Mouse (Mus musculus): ENCODE data around the gene Dstn.

The Dstn gene

DNA sequence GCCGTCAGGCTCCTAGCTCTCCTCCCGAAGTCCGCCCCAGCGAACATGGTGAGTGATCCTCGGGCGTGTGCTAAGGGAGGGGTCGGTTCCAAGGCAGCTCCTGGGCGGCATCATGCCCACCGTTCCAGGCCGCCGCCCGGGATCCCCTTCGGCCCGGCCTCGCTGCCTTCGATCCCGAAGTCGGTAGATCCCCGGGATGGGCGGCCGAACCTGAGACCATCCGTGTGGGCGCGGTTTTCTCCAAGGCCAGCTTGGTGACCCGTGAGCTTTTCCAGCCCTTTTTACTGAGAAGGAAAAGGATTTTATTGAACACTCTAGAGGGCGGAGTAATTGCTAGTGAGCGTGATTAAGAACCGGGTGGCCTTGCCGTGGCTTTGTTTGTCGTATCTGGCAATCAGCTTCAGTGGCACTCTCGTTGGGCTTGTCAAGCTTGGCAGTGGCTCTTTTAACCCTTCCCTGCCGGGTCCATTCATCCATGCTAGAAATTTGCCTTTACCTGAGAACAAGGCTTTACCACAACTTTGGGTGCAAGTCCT, 548 bp downstream of the Dstn start:
- DNase-seq (ENCODE audit: extremely low read depth, insufficient read length, low spot score): no peak

DNA sequence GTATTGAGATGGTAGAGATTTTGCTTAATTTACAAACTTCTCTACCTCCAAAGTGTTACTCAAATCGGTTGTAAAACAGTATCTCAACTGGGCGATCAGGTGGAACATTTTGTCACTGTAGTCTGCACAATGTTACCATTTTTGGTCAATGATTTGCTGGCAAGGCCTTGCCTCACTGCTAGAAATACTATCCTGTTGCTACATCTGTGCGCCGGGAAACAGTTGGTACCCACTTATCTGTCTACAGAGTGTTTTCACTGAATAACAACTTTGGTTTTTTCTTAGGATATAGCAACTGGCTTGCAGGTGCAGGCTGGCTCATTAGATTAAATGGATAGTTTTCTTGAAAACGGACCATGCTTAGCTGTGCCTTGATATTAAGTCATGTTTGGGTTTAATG, 1.1 kb downstream of the Dstn start:
- DNase-seq (ENCODE audit: extremely low read depth, insufficient read length, low spot score): no peak

DNA sequence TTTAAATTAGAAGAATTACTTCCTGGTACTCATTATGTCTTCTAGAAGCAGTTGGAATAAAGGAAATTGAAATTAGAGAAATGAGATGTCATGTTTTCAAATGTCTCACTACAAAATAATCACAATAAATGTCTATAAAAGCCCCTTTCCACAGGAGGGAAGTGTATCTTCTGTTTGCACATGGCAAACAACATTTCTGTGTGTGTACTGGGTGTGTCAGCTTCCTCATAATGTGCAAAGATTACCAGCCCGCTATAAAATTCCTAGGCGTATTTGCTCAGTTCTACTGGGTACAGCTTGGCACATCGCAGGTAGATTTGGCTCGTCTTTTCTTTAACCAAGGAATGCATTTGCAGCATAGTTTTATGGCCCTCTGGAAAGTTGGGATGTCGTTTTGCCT, 2.5 kb downstream of the Dstn start:
- DNase-seq (ENCODE audit: extremely low read depth, insufficient read length, low spot score): no peak

DNA sequence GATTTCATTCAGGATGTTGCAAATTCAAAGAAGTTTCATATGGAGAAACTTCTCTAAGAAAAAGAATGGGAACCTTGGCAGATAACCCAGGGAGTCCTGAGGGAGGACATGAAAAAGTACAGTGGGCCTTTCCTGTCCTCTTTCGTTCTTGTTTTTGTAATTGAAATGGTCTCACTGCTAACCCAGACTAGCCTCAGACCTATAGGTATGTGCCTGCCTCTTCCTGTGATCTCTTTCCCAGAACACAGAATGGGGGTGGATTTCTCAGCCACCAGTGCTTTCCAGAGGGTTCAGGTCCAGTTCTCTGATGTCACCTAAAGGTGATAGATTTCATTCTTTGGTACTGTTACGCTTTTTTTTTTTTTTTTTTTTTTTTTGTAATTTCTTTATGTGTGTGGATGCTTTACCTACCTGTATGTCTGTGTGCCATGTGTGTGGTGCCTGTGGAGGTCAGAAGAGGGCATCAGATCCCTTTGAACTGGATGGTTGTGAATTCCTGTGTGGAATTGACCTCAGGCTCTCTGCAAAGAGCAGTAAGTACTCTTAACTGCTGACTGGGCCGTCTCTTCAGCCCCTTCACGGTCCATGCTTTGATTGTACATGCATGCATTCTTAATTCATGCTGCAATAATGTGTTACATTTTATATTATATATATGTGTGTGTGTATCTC, 3.8 kb downstream of the Dstn start:
- DNase-seq (ENCODE audit: extremely low read depth, insufficient read length, low spot score): no peak

DNA sequence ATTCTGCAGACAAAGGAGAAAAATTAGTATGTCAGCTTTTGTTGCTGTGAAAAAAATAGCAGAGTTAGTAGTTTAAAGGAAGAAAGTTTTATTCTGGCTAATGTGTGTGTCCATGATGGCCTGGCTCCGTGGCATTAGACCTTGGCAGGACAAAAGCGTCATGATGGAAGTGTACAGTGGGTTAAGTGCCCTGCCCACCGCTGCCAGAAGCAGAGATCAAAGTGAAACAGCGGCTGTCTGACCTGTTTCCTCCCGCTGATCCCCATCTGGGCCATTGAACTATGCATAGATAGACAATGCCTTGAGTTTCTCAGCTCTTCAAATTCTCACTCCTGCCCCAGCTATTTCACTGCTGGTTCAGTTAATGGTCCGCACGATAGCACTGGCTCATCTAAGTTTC, 9.0 kb downstream of the Dstn start:
- DNase-seq (ENCODE audit: extremely low read depth, insufficient read length, low spot score): no peak

DNA sequence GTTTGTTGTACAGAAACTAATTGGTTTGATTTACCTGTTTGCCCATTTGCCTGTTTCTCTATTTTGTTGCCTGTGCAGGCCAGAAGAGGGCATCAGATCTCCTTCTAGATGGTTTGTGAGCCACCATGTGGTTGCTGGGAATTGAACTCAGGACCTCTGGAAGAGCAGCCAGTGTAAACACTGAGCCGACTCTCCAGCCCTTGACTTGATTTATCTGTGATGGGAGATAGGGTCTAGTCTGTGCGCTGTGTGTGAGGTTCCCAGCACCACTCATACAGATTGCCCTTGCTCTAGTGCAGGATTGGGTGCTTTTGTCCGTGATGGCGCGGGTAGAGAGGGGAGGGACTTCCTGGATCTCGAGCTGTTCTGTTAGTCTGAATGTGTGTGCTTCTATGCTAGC, 10.7 kb downstream of the Dstn start:
- DNase-seq (ENCODE audit: extremely low read depth, insufficient read length, low spot score): no peak

DNA sequence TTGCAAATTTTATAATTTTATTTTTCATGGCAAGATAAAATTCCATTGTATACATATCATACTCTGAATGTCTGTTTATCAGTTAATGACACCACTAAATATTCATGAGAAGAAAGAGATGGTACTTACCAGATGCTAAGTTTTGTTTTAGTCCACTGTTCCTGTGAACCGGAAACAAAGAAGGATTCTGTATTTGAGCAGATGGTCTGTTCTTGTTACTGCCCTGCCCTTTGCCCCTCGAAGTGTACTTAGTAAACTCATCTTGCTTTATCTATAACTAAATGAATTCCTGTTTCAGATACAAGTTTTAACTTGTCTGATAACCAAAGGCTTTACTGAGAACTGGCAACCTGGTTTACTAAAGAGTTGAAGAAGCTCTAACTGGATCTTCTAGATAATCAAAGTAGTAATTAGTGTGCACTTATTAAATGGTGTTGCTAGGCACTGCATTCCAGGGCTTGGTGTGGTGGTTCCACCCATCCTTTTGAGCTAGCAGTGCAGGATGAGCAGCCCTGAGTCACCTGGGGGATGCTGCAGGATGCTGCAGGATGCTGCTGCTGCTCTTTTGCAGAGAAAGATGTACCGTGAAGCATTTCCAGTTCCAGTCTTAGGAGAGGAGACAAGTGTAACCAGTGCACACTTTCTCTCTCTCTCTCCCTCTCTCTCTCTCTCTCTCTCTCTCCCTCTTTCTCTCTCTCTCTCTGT, 14.6 kb downstream of the Dstn start:
- no peak for DNase-seq (ENCODE audit: extremely low read depth, insufficient read length, low spot score)

DNA sequence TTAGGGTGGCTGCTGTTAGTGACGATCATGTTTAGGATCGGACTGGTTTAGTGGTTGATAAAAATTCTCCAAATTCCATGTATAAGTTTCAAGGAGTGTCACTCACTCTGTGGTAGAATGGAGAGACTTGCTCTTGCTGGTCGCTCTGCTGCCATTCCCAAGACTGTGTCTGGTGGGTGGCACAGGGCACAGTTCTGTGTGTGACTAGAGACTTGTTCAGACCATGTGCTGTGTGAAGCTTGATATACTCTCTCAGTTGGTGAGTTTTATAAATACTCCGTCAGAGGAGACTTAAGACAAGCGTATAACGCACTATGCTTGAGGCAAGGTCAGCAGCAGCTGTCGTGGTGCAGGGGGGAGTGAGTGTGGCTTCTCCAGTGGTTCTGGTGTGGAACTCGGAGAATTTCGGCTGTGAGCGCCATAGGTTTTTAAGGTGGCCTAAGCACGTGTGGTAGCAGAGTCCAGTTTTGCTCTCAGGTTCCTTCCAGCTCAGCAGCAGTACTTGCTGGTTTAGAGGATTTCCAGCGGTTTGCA, 17.3 kb downstream of the Dstn start:
- no peak for DNase-seq (ENCODE audit: extremely low read depth, insufficient read length, low spot score)

DNA sequence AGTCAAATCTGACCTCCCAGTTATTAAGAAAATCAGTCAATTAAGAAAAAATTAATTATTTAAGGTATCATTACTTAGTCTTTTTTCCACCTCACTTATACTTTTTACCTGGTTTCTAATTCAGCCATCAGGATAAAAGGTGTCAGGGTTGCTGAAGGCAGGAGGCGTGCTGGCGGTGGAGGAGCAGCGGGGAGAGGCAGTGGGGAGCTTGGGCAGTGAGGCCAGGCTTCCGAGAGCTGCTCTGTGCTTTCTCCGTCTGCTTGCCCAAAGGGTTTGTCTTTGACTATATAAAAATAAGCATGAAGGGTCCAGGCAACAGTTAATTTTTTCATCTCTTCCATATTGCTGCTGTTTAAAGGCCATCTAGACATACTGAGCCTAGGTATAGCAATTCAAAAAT, 18.4 kb downstream of the Dstn start:
- DNase-seq (ENCODE audit: extremely low read depth, insufficient read length, low spot score): no peak

DNA sequence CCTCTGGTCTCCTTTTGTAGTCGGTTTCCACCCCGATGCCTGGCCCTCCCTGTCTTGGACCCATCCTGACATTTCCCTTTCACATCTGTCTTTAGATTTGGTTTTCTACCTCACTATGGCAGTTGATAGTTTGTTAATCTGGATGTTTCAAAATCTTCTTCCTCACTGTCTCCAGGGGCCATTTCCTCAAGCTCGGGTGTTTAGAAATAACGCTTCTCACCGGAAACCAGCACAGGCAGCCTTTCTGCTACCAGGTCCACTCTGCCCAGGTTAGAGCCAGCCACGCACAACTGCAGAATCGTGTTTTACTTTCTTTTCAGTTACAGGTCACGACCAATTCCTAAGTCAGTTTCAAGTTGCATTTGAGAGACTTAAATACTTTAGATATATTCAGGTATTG, 19.3 kb downstream of the Dstn start:
- DNase-seq (ENCODE audit: extremely low read depth, insufficient read length, low spot score): no peak

DNA sequence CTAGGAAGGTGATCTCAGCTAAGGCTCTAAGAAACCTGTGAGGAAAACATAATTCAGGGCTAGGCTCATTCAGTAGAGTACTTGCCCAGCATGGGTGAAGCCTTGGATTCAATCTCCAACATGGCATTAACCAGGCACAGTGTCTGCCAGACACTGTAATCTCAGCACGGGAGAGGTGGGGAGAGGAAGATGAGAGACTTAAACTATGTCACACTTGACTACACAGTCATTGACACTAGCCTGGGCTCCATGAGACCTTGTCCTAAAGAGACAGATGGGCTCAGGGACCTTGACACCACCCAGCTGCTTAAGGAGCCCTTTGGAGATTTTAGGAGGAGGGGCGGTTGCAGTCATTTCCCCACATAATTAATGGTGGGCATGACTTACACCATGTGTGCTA, 22.7 kb downstream of the Dstn start:
- DNase-seq (ENCODE audit: extremely low read depth, insufficient read length, low spot score): no peak

DNA sequence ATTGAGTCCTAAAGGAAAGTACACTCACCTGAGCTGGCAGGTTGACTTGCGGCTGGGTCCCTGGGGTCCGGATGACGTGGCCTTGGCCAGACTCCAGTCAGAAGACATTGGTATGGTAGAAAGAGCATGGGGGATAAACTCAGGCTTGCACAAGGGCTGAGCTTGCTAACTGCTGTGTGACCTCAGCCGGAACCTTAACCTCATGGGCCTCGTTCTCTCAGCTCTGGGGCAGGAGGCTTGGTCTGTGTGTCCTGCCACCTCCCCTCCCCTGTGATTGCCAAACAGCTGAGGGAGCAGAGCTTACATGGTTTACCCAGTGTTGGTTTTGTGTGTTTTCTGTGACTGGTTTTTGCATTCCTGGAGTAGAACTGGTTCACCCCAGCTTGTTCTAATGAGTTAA, 25.3 kb downstream of the Dstn start:
- no peak for DNase-seq (ENCODE audit: extremely low read depth, insufficient read length, low spot score)

DNA sequence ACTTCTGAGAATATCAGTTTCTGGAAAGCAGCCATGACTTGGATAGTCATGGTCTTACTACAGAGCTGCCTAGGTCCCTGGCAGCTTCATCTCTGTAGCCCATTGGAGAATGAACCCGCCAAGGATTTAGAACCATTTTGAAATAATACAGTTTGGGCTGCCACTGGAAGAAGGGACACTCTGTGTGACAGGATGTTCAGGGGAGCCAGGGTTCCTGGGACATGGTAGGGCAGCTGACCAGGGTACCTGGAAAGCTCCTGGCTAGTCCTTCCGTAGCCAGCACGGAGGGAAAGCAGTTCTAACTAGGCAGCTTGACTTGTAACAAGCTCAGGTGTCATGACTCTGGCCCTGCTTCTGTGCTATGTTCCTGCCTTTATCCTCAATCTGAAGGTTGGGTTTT, 29.7 kb downstream of the Dstn start:
- no peak for DNase-seq (ENCODE audit: extremely low read depth, insufficient read length, low spot score)

DNA sequence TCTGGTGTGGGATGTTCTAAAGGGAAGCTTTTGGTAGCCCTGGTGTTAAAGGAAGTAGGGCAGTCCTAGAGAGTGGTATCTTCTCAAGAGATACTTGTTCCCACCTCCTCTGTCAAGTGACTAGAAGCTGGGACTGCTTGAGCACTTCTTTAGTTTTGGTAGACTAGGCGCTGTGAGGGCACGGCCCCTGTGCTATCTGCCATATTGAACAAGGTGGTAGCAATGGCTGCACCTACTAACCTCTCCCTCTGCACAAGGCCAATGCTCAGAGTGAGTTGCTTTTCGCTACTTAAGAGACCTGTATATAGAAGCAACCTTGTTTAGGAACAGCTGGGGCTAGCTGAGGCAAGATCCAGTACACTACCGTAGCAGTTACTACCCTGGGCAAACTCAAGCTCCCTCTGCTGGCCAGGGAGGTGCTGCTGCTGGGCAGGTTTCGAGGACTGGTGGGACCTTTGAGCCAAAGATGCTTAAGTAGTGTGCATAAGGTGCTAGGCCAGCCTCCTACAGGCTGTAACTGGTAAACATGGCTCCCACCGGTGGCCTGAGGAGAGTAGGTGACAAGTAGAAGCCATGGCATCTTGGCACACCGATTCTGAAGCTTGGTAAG, 30.5 kb downstream of the Dstn start:
- no peak for DNase-seq (ENCODE audit: extremely low read depth, insufficient read length, low spot score)

DNA sequence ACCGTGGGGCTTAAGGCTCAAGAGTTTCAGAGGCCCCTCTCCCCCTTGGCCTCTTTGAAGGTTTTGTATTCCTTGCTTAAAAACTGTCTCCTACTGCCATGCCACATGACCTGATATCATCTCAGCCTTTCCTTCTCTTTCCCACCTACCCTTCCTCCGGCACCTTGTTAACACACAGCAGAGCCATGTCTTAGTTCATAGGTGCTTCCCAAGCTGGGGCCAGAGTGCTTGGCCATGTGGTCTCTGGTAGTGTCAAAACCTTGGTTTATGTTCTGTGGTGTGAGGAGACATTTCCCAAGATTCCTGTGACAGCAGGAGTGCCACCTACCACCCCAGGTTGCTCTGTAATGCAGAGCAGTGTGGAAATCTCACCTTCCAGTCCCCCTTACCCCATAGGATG, 31.3 kb downstream of the Dstn start:
- DNase-seq (ENCODE audit: extremely low read depth, insufficient read length, low spot score): no peak

DNA sequence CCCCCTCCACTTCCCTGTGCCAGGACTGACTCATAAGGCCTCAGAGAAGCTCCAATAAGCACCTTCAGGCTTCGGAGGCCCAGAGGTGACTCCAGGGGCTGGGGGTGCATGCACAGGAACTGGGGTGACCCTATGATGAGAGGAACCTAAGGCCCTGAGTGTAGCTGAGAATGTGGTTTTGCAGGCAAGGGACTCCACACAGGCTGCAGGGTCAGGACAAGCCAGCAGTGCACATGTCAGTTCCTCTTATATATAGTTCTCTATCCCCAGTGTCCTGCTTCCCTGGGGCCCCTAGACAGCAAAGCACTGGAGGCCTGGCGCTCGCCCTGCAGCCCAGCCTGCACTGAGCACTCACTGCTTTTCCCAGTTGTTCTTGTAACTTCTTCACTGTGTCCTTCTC, 32.9 kb downstream of the Dstn start:
- no peak for DNase-seq (ENCODE audit: extremely low read depth, insufficient read length, low spot score)

DNA sequence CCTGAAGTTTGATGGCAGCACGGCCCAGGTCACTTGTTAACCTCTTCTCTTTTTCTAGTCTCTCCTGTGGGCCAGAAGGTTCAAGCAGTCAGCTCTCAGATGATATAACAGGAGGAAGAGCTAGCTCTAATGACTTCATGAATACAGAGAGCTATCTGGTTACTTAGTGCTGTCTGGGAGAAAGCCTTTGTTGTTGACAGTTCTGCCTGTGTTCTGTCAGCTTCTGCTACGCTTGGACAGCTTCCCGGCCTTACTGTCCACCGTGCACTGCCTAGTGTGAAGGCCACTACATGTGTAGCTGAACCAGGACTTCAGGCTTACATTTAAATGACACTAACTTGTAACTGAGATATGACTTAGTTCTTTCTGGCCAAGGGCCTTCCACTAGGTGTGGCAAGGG, 33.3 kb downstream of the Dstn start:
- no peak for DNase-seq (ENCODE audit: extremely low read depth, insufficient read length, low spot score)

DNA sequence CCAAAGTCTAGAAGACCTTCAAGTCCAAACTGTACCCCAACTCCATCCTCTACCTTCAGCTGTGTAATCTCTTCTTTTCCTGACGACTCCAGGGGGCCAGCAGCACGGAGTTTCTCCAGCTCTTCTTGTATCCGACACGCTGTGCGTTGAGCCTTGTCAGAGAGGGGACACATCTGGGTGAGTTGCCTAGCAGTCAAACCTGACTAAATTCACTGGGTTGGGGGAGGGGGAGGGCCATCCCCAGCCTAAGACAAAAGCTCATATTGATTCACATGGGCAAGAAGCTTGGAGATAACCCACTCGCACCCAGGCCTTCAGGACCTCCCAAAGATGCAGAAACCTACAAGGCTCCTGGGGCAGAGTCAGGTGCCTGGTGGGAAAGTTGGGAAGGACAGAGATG, 34.1 kb downstream of the Dstn start:
- DNase-seq (ENCODE audit: extremely low read depth, insufficient read length, low spot score): no peak

DNA sequence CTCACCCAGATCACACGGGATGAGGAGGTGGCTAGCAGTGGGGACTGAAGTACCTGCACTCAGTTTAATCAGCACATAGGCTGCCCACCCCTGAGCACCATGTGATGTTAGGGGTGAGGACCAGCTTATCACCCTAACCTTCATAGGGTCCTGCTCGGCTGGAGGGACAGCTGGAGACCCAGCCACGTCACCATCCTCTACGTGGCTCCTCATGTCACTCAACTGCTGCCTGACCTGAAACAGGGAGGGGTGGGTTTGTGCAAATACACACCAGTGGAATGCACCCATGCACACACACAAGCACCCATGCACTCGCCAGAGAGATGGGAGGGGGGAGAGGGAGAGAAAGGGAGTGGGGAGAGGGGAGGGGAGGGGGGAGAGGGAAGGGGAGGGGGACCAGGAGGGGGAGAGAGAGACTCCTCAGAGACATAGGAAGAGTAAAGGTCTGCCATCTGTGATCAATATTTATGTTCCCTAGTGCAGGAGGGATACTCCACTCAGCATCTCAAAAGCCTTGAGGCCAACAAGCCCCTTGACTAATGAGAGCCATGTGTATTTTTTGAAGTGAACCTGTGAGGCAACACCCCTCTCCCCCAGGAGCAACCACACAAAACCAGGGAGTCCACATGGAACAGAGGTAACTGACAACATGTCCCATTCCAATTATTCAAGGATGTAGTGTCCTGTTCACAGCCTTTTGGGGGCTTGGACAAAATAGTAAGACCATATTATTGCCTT, 35.3 kb downstream of the Dstn start:
- no peak for DNase-seq (ENCODE audit: extremely low read depth, insufficient read length, low spot score)

DNA sequence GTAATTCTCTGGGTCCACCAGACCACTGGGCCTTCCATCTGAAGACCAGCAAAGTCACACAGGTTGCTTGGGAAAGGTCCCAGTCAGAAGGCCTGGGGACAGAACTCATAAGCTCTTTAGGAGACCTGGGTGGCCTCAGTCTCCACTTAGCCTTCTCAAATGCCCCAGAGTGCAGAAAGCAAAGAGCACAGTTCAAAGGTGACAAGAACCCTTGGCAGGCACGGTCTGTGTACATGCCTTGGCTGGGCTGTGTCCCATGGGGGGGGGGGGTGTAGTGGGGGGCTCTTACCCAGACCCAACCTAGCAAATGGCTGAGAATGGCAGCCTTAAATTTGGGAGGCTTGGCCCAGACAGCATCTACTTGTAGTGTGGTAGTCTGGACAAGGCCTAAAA, 35.9 kb downstream of the Dstn start:
- no peak for DNase-seq (ENCODE audit: extremely low read depth, insufficient read length, low spot score)
